Mouse (Mus musculus): ENCODE results near the gene Cdhr4.

Gene Cdhr4

DNA sequence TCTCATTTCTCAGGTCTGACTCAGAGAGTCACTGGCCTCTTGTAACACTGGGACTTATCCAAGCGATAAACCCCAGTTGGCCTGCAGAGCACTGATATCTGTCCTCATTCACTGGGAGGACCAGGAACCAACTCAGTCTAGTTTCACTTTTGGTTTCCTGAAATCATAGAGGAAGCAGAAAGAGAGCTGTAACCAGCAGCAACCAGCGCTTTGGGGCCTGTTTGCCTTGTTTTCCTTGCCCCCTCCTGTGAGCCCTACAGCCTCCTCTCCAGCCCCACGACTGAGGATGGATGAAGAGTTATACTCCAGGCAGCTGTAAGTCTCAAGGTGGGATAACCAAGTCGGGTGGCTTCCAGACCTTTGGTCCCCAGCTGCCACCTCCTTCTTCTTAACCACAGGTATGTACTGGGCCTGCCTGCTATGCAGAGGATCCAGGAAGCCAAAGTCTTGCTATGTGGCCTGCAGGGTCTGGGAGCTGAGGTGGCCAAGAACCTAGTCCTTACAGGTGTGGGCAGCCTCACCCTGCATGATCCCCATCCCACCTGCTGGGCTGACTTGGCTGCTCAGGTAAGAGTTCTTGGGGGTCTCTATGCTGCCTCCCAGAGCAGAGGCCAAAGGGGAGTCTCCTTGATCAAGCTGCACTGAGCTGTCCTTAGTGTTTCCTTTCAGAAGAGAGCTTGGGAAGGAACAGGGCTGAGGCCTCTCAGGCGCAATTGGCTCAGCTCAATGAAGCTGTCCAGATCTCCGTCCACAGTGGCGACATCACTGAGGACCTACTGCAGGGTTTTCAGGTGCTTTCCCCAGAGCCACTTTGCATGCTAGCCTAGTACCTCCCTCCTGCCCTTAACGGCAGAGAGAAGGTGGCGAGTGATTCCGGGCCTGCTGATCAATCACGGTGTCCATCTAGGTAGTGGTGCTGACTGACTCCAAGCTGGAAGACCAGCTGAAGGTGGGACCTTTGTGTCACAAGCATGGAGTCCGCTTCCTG lies 16.6 kb upstream of the Cdhr4 start, which contains the start of gene Uba7:
TSS of gene Uba7 (plus strand) at position 107 of the 988 bp plus-strand sequence.
- DNase-seq = peak; percentile 54

GRCm38 (mm10) chr9:107978815-107979214 lies 13.5 kb upstream of the Cdhr4 start:
- no peak for DNase-seq

GRCm38 (mm10) chr9:107981684-107982605 lies 10.4 kb upstream of the Cdhr4 start:
- no peak for DNase-seq

GRCm38 (mm10) chr9:107982681-107983346 lies 9.5 kb upstream of the Cdhr4 start, which contains the start of gene Gm20661:
Gene Gm20661 (plus strand): TSS chr9:107983058.
- peak; percentile 73 for DNase-seq

- peak; percentile 59 for DNase-seq
Measured at GRCm38 (mm10) chr9:107983421-107983890, 8.8 kb upstream of the Cdhr4 start.

DNA sequence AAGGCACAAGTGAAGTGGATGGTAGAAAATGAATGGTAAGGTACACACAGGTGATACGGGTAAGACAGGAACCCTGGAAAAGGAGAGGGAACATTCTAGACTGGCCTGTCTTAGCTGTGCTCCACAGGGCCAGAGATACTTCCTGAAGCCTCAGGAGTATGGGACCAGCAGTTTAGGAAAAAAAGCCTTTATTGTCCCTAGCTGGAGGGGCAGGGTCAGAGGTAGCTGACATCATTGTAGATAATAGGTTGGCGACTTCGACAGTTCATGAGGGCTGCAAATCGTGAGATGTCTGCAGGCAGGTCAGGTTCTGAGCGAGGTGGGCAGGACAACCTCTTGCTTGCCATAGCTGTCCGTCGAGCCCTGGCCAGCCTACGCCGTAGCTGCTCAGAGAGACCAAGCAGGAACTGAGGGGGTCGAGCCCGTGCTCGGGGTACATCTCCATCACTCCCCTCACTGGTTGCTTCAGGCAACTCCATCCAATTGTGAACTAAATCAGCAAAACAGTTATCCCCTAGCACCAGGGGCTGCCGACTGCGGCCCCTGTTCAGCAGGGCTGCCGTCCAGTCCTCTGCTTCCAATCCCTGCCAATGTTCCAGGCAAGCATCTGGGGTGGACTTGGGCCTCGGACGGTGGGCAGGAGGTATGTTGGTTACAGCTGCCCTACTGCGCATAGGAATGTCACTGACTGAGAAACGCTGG lies 8.1 kb upstream of the Cdhr4 start:
- DNase-seq = peak; percentile 38

DNA sequence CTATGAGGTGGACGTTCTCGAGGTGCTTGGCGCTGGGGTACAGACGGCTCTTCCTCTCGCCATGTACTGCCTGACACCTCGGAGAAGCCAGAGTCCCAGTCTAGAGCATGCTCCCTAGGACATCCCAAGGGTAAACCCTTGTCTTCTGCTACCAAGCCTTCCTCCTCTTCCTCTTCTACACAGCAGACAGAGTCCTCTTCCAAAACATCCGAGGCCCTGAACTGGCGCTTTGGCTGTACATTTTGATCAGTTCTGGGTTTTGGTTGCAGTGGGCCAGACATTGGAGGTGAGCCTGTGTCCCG lies 7.6 kb upstream of the Cdhr4 start:
- DNase-seq = no peak

DNA sequence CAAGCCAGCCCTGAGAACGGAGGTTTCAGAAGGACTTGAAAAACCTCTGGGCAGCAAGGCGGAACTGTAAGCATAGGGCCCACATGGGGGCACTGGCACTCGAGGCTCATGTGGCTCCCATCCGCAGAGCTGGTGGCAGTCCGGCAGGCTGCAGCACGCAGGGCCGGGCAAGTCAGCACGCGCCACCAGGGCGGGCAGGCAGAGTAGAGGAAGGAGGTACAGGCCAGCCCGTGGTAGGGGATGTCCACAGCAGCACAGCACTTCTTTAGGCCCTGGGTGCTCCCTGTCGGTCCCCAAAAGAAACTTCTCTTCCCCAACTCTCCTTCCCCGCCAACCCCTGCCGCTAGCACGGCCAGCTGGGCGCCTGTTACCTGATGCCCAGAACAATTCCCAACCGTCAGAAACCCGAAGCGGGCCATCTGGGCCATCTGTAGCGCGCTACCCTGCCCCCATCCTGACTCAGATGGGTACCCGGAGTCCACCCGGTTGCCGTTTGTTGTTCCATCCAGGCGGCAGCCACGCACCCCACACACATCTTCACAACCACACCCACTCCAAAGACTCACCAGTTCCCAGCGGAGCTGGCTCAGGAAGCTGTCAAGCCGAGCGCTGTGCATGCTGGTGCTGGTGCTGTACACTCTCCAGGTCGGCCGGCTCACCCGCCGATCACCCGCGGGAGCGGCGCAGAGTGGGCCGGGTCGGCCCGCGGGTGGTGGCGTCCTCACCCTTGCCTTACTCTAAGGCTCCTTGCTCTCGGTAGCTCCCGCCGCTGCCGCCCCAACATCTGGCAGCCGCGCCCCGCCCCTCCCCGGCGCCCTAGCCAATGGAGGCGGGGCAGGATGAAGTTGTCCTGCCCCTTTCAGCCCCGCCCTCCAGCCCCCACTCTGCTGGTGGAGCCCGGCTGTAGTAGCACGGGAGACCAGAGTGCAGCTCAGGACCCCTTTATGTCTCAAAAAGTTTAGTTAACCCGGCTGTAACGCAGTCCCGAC lies 6.9 kb upstream of the Cdhr4 start, which contains the start of gene Inka1:
TSS of gene Inka1 (minus strand) at position 749 of the 989 bp plus-strand sequence.
- peak; percentile 98 for DNase-seq

- DNase-seq = peak; percentile 86
Measured at GRCm38 (mm10) chr9:107986376-107986775, 5.9 kb upstream of the Cdhr4 start.

- DNase-seq = no peak
Measured at GRCm38 (mm10) chr9:107987950-107988349, 4.3 kb upstream of the Cdhr4 start.

DNA sequence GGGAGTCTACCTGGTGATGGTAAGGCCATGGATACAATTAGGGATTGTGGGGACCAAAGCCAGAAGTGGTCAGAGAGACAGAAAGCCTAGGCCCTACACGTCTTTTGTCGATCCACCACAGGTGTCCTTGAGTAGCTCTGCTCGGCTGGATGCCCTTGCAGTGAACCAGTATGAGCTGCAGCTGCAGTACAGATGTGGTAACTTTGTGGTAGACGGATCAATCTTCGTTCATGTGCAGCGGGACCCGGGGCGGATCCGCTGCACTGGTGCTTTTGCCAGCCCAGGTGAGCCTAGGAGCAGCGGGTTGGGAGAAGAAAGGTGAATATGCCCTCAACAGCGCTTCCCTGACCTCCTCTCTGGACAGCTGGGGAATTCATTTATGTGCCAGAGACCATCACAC lies 716 bp downstream of the Cdhr4 start:
- peak; percentile 64 for DNase-seq

- no peak for DNase-seq
Measured at GRCm38 (mm10) chr9:107994464-107994863, 2.2 kb downstream of the Cdhr4 start.

GRCm38 (mm10) chr9:107995513-107995912 lies 3.2 kb downstream of the Cdhr4 start:
- DNase-seq = no peak

DNA sequence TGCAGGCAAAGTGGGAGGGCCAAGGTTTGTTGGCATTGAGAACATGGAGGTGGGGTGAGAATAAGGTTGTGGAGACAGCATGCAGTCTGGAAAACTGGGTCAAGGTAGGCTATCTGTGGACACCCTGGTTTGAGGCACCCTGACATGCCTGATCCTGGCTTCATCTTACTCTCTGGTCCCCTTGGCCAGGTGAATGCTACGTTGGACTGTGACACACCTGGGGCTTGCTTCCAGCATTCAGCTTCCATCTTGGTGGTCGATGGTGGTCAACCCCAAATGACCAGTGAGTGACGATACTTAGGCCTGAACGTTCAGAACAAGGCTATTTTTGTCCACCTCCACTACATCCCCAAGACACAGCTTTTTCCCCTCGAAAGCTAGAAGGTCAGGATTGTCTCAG lies 3.8 kb downstream of the Cdhr4 start, which contains the start of gene Gm20662:
TSS of gene Gm20662 (plus strand) at position 301 of the 400 bp plus-strand sequence.
- DNase-seq = no peak

DNA sequence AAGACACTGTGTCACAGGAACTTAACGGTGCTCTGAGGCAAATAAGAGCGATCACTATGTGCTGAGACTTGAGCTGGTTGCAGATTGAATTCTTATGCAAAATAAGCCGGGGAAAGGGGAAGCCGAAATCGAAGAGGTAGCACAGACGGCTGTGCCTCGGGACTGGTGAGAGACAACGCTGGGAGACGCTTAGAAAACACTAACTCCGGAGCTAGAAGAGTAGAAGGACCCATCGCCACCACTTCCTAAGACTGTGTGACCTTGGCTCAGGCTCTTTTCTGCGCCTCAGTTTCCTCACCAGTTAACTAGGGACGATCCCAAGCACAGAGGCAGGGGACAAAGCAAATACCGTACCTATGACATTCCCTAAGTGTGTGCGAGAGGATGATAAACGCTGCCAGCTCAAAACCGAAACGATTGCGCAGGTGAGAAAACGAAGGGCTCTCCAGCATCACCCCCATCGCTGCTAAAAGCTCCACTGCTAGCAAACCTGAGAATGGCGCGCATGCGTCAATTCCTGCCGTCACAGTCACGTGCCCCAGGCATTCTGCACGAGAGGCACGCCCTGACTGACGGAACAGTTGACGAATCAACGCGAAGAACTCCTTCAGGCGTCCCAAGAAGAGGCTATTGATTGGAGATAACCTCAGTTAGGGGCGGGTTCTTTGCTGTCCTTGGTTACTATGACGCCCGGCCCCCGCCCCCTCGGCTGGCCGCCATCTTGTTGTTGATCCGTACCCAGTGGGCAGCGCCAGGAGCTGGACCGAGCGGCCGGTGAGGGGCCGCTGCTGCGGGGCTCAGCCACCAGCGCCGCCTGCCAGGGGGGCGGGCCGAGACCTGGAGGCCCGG lies 9.8 kb downstream of the Cdhr4 start, which contains the start of gene Ip6k1:
TSS of gene Ip6k1 (plus strand) at position 580 of the 849 bp plus-strand sequence.
- peak; percentile 99 for DNase-seq

- peak; percentile 35 for DNase-seq
Measured at GRCm38 (mm10) chr9:108002778-108003530, 10.7 kb downstream of the Cdhr4 start.

DNA sequence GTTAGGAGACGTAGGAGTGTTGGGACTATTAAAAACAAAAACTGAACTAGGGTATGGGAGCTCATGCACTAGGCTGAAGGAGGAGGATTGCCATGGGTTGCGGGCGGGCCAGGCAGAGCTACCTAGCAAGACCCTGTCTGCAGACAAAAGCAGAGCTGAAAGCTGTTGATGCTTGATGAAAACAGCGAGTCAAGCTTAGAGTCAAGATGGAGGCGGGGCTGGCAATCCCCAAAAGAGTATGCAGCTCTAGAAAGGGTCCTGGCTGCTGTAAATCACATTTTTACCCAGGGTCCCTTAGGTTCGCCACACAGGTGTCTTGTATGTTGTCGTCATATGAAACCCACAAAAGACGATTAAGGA lies 11.2 kb downstream of the Cdhr4 start:
- DNase-seq = peak; percentile 66

GRCm38 (mm10) chr9:108008041-108008440 lies 15.7 kb downstream of the Cdhr4 start:
- no peak for DNase-seq

DNA sequence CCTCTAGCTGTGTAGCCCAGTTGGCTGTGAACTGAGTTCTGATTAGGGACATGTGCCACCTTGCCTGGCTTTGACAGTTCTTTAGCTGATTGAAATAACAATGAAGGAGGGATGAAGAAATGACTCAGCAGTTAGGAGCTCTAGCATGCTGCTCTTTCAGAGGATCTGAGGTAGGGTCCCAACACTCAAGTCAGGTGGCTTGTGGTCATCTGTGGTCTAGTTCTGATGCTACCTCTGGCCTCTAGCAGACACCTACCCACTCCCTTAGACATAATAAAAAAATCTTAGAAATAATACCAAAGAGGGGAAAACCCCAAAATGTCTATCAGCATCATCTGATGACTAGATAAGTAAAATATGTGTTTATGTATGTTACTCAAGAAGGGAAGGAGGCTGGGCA lies 18.1 kb downstream of the Cdhr4 start:
- no peak for DNase-seq

All from thymus, postnatal 4 days (tissue).